Mouse (Mus musculus): ENCODE measurements at regions not wholly inside any gene's neighbourhood (a gene's known extent, or its start where the extent isn't known, plus 50 kb on each side); places are given as distances from the start of the nearest gene placed in this dataset.

DNA sequence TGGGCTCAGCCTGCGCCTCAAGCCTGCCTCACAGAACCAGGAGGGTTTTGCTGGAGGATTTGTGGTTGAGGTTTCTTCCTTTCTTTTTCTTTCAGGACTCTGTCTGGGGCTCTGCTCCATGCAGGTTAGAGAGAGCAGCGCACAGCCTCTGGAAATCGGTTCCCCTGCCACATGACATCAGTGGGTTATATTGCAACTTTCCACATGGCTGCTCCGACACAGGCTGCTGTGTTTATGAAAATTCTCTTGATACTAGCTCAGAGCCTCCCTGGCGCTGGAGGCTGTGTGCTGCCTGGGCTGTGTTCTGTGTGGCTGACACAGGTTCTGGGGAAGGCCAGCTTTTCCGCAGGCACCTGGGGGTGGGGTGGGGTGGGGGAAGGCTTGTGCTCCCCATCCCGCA lies 178.7 kb upstream of the Gm4791 start:
- DNase-seq (ENCODE audit: low read depth, low spot score), result no peak

DNA sequence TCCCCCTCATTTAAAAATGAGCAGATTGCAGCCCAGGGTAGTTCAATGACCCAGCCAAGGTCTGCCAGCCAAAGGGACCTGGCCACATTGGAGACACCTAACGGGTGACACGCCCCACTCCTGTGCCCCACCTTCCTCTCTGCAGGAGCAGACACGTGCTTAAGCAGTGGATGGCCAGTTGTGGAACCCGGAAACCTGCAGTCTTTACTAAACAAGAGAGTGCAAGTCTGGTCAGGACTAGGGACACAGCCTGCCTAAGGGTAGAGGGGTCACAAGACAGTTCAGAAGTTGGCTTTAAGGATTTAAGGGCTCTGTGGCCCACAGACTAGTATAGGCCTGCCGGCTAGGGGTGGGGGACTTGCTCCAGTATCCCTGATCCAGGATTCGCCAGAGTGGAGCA lies 179.2 kb upstream of the Gm4791 start:
- no peak for DNase-seq (ENCODE audit: low read depth, low spot score)

DNA sequence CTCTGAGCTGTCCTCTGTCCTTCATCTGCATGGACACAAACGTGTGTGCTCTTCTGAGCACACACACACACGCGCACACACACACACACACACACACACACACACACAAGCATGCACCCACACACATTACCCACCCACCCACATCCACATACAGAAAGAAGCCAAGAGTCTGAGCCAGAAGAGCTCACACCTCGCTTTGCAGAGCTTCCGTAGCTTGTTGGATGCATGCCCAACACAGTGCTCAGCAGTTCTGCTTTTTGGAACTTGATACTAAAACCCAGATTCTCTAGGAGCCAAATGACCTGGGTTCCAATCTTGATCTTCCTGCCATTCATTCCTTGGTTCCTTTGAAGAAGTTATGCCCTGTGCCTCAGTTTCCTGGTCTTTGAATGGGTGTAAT lies 182.4 kb upstream of the Gm4791 start:
- no peak for DNase-seq (ENCODE audit: low read depth, low spot score)

DNA sequence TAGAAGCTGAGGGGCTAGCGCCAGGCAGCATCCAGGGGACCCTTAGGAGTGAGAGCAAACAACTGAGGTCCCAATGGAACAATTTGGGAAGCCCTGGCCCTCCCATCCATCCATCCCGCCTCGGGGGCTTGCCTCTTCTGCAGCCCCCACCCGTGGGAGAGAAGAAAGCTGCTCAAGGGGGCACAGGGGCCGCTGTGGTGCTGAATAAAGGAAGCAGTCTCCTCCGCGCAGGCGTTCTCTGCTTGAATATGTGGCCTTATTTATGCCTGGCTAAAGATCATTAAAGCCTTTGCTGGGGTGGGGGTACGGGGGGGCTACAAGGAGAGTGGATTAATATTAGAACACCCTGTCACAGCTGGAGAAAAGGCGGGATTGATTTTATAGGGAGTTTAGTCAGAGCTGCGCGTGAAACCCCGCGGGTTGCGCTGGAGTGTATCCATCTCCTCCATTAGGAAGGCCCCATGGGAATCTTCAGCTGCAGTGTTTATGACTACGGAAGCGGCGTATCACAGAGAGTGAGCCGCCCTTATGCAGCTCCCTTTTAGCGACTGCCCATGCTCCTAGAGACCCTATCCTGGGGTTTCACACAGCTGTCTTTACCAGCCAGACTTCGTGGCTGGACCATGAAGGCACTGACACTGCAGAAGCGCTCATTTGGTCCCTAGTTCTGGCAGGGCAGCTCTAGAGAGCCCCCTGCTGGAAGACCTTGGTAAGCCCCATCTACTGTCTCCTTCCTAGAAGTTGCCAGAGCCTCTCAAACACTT lies 183.9 kb upstream of the Gm4791 start:
- peak; percentile 29 for DNase-seq (ENCODE audit: low read depth, low spot score)

DNA sequence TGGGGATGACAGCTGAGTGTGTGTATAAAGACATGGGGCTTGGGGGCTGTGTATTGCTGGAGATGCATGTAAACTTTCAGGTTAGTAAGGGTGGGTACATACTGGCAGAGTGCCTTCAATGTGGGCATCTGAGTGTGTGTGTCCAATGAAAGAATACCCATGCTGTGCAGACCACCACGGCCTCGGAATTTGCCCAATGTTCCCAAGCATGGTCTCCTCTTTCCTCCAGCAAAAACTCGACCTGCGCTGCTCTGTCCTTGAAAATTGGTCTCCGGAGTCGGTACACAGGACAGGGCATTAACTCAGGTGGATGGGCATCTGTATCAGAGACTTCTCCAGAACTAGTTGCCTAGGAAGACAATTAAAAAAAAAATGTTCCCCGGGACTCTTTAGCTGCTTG lies 188.3 kb upstream of the Gm4791 start:
- no peak for DNase-seq (ENCODE audit: low read depth, low spot score)

DNA sequence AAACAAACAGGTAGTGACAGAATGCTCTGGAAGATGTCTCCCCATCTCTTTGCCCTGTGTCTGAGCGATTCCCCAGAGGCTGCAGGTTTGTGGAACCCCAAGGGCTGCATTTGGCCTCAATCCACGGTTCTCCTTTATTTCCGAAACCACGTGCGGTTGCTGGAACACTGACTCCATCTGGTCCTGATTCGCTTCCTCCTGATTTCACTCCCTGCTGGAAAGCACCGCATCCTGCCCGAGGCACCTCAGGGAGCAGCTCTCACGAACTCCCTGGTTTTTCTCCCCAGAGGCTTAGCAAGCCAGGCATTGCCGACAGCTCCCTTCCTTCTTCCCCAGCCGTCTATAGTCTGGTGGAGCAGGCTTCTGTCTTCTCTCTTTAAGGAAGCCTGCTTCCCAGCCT lies 203.1 kb upstream of the Gm4791 start:
- DNase-seq (ENCODE audit: low read depth, low spot score), result no peak

DNA sequence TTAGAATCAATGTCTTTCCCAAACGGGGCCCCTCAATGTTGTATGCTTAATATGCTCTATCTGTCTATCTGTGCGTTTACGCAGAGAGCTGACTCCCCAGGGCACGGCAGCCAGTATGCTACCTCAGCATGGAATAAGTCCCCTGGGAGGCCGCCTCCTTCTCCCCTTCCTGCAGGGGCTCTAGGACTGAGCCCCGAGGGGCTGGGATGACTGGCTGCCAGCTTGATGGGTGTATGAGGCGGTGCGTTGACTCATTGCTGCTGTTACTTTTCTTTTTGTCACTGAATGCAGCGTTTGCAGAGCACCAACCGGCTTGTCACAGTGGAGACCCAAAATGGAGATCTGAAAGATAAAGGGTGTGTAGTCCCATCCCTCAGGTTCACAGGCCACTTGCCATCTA lies 209.5 kb upstream of the Gm4791 start:
- no peak for DNase-seq (ENCODE audit: low read depth, low spot score)

DNA sequence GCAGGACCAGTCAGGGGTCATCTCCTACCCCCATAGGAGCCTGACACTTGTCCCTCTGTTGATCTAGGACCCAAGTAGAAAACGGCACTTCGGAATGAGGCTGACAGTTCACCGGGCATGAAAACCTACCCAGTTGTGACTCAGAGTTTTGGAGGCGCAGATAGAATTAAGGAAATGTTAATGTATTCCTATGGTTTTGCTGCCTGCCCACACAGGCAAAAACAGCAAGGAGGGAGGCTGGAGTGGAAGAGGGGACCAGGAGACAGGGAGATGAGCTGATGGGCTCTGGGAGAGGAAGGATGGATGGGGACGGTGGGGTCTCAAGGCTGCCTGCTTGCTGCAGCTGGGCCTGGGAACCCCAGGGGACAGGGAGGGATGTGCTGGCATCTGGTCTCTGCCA lies 210.1 kb upstream of the Gm4791 start:
- DNase-seq (ENCODE audit: low read depth, low spot score), result no peak

DNA sequence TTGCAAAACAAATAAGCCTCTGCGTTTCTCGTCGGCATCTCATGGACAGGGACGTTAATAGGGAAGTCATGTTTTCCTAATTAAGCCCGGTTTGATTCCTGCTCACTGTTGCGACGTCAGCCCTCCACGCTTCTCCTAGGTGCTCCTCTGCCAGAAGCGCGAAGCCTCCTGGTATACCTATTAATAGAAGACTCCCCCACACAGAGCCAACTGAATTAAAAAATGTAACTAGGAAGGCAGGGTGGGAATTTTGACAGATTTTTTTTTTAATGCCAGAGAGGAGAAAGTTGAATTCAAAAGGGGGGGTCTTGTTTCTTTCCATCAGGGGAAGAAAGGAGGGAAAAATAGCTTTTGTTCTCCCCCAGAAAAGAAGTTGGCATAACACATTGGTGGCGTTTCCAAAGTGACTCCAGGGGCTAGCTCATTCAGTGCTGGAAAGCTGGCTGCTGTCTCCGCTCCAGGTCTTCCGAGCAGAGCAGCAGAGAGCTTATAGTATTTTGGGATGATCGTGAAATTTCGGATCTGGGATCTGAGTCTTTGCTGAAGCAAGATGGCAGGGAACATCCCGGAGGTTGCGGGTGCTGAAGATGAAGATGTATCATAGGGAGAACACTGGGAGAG lies 214.1 kb upstream of the Gm4791 start:
- DNase-seq (ENCODE audit: low read depth, low spot score), result no peak

DNA sequence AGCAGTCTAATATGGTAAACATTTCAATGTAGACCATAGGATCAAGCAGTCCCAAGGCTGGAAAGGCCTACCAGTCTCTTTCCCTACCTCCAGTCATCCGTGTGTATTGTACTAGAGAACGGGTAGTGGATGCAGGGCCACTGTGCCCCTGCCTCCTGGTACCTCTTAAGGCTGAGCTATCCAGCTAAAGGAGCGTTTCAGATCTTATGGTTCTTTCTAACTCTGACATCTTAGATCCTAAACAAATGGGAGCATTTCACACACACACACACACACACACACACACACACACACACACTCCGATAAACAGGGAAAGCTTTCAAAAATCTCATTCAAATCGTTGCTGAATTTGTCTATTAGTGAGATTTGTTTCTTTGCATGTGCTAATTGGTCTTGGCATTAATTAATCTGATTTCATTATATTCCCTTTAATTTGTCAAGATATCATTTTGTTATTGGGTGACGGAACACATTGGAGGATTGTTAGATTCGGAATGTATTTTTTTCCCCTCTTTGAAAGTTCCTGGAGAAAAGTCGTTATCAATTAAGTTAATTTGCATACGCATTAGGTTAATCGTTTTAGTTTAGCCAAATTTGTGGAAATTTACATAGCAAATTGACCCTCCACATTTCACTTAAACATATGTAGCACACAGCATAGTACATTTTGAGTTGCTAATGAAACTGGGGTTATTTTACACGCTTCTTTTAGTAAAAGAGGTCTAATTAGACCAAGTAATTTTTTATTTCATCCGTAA lies 214.8 kb upstream of the Gm4791 start:
- no peak for DNase-seq (ENCODE audit: low read depth, low spot score)

DNA sequence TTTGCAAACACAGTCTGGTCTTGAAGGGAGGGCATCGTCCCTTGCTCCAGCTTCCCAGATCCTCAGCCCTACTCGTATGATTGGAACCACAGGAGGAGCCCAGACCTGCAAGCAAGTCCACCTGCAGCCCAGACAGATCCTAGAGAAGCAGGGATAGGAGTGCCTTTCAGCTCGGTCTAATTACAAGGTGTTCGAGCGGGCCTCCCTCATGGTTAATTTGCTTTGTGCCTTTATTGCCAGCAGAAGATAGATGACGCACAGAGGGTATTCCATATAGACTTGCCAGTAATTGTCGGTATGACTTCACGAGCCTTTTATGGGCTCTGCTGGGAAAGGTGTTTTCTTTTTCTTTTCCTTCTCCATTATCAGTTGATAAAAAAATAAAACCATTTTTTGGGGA lies 216.9 kb upstream of the Gm4791 start:
- DNase-seq (ENCODE audit: low read depth, low spot score), result no peak

DNA sequence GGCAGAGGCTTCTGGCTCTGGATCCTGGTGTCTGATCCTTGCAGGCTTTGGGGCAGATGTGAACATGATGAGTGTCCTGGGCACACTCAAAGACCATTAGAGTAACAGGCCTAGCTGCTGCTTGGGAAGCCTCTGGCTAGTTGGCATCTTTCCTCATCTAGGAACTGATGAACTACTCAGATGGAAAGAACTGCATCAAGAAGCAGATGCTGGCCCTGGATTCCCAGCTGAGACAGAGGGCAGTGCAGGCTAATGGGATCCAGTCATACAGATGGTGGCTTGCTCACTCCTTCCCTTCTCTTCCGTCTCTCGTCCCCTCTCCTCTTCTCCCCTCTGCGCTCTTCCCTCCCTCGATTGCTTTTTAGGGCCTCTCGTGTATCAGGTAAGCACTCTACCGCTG lies 219.8 kb upstream of the Gm4791 start:
- no peak for DNase-seq (ENCODE audit: low read depth, low spot score)

DNA sequence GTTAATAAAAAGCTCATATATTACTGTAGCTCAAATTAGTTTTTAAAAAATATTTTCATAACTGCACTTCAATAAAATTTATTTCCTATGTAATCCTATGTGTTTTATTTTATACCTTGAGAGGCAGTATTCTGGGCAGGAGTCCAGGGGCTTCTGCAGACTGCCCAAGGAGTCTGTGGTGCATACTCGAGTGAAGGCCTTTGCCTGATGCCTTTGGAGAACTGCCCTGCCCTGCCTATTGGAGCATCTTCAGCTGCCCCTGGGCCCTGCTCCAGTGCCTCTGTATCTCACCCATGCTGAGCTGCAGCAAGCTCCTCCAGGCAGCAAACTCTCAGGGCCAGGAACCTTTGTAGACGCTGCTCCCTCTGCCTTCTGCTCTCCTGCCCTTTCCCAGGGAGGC lies 223.7 kb upstream of the Gm4791 start:
- DNase-seq (ENCODE audit: low read depth, low spot score), result no peak

DNA sequence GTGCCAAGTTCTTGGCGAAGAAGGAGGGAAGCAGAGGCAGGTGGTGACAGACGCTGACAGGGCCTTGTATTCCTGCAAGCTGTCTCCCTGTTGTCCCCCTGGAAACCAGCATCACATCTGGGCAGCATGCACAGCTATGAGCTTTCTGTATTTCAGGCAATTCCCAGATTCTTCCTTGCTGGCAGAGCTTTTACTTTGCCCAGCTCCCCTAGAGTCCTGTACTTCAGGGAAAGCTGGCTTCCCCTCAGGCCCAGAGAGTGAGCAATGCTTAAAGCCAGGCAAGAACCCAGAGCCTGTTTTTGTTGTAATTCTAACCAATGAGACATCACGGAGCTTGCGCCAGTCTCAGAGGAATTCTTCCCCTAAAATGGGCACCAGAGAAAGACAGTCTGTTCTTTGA lies 238.3 kb upstream of the Gm4791 start:
- no peak for DNase-seq (ENCODE audit: low read depth, low spot score)

DNA sequence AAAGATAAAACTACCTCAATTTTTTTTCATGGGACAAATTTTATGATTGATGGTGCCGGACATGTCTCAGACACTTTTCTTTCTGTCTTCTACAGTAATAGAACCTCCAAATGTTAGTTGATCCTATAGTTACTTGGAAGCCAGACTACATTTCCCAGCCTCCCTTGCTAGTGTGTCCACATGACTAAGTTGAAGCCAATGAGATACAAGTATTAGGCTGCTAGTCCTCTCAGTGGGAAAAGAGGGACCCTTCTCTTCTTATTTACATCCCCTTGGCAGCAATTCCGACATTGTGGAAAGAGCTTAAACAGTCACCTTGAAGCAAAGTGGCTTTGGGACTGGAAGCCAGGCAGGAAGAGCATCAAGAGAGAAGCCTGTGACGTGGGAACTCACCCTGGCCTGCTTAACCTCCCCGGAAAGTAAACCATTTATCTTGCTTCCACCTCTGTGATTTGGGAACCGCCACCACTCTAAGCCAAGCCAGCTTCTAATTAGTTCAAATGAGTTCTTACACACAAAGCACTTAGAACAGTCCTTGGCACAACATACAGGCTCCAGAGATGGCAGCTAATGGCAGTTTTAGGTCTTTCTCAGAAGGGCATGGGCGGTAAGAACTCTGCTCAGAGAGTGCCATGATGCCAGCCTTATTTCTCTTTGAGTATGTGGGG lies 241.4 kb upstream of the Gm4791 start:
- DNase-seq (ENCODE audit: low read depth, low spot score), result no peak

DNA sequence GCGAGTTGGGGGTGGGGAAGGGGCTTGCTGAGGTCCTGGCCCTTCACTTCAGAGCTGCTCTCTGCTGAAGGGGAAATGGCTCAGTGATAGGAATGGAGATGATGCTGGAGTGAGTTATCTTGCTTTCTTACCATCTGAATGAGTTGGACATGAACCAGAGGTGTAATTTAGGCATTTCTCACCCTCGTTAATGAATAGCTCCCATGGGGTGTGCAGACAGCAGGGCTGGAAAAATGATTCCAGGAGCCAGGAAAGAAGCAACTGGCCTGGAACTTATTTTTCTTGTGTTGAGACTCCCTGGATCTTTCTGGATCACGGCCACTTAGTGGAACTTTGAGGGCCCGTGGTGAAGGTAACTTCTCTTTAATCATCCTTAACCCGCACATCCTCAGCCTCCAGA lies 246.6 kb upstream of the Gm4791 start:
- DNase-seq (ENCODE audit: low read depth, low spot score), result no peak

DNA sequence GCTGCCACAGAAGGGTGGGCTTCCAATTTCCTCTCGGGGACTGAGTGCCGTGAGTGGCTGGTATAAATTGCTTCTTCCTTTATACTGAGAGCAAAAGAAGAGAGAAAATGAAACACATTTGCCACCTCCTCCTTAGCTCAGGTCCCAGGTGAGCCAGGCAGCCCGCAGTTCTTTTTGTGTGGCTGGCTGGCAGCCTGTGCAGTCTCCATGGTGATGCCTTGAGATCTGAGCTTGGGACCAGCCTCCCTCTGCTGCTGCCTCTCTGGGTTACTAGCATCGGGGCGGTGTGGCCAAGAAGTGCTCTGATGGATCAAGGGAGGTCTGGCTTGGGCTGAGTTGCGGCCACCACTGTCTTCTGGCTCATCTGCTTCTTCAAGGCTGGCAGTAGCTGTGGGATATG lies 249.1 kb upstream of the Gm4791 start:
- no peak for DNase-seq (ENCODE audit: low read depth, low spot score)

DNA sequence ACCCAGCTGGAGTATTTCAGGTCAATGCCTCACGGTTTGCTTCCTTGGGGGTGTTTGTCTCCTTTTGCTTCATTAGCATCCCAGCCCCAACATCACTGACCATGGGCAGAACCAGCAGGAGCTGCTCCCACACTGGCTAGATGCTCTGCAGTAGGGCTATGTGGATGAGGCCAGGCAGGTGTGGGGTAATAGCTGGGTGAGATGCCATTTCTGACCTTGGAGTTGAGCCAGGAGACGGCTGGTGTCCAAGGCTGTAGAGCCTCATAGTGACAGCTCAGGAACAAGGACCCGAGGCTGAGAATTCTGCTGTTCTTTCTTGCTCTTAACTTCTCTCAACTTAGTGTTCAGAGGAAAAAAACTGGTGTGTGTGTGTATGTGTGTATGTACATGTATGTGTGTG lies 252.3 kb upstream of the Gm4791 start:
- DNase-seq (ENCODE audit: low read depth, low spot score), result no peak

DNA sequence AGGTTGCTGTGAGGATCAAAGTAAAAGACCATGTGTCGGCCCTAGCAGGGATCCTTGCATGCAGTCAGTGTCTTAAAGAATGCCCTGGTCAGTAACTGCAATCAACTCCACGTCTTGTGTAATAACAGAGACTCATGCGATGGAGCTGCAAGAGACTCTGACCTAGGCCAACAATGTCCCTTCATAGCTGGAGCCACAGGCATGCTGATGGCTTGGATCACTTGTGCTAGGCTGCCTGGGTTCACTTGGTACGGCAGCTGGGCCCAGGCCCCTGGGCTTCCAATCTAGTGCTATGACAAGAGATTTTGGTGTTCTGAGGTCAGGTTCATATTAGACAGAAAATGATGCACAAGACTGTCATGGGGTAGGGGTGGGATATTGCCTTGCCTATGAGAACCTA lies 258.0 kb upstream of the Gm4791 start:
- DNase-seq (ENCODE audit: low read depth, low spot score), result no peak

DNA sequence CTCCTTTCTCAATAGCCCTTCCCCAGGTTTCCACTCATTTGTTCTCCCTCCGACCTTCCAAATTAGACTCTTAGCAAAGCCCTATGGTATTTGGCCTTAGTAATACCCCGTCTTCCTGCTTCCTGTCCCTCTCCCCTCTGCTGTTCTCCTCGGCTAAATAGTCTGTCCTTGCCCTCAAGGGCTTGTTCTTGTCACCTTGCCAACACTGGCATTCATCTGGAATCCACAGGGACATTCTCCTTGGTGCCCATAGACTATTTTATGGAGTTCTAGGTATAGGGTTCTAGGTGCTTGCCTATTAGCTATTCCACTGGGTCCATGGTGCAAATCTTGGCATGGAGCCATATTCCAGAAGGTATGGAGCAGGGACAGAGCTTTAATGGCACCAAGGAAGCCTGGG lies 259.2 kb upstream of the Gm4791 start:
- no peak for DNase-seq (ENCODE audit: low read depth, low spot score)

DNA sequence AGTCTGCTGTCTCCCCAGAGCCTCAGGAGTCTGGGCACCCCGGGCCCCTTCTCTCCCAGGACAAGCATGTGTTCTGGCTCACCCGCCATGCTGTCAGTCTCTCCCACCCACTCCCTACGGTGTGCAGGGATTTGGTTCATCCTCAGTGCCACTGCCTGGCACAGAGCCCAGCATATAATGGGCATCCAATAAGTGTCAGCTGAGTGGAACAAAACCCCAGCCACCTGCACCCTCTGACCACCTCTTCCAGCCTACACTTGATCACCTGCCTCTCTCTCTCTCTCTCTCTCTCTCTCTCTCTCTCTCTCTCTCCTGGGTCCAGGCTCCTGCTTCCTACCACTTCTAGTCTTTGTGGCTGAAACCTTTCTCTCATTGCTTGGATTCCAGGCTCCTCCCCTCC lies 259.9 kb upstream of the Gm4791 start:
- no peak for DNase-seq (ENCODE audit: low read depth, low spot score)

DNA sequence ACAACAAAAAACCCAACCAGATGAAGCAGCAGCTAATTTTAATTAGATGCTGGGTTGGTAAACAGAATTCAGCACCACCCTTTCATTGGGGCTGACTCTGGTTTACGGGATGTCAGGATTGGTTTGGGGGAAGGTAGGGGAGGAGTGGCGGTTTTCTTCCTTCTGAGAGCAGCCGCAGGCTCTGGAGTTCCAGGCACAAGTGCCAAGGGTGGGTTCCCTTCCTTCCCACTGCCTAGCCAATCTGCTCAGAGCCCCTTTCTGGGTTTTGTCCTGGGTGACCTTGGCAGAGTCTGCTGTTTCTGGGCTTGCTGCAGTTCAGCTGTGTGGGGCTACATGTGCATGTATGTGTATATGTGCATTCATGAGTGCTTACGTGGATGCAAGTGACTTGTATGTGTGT lies 260.5 kb upstream of the Gm4791 start:
- DNase-seq (ENCODE audit: low read depth, low spot score), result no peak

DNA sequence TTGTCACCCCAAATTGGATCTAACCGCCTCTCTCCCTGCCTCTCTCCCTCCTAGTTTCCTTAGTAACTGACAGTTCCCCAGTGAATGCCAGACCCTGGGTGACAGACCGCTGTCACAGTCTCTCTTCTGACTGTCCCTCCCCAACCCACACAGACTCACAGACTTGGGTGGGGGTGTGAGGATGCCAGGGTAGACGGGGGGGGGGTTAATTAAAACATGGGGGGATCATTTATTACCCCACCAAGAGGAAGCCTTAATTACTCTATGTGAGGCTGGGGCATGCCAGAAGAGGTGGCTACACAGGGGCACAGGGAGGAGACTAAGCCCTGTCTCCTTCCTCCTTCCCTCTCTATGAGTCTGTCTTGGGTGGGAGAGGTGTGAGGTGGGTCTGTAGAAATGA lies 261.1 kb upstream of the Gm4791 start:
- no peak for DNase-seq (ENCODE audit: low read depth, low spot score)

Data from 3T3-L1 (cell line).